Mouse (Mus musculus): ENCODE results near the gene Tfeb.

The Tfeb gene

GRCm38 (mm10) chr17:47792098-47792863 is 55.5 kb downstream of the Tfeb start:
- DNase-seq, result no peak

DNA sequence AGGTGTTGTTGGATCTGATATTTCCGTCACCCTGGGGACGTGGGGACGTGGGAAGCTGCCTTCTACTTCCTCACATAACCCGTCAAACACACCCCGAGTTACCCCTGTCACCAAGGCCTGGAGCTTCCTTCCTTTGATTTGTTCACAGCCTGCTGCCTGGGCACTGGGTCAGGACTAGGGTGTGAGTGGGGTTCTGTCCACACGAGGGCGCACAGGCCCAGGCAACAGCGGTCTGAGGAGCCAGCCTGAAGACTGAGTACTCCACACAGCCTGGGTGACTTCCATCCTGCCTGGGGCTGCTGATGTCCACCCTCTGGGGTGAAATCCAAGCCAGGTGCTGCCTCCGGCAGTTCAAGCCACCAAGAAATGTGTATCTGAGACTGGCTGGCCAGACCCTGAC is 56.5 kb downstream of the Tfeb start:
- DNase-seq, result peak; percentile 79

- DNase-seq, result no peak
Measured at GRCm38 (mm10) chr17:47795446-47795845, 58.6 kb downstream of the Tfeb start.

DNA sequence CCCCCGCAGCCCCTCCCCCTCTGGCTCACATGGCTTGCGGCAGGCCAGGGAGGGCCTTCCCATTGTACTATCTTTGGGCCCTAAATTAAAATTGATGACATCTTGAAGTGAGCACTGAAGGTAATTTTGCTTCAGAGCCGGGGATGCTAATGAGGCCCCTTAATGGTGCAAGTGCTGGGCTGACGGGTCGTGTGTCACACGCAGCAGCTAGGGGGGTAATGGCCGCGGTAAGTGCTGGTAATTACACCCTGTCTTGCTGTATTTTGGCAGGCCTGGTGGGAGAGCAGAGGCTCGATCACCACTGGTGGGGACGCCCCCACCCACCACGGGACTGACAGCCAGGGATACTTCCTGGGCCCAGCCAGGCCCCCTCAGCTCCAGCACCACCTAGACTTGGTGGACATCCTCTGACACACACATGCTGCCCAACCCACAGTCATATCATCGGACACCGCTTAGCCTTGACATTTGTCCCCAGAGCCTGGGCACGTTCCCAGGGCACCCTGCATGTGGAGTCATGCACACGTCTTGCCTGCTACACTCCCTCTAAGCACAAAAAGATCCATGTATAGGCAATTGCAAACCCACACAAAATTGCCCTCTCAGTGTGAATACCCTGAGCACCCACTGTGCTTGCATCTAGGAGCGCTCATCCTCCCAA is 59.5 kb downstream of the Tfeb start:
- no peak for DNase-seq

DNA sequence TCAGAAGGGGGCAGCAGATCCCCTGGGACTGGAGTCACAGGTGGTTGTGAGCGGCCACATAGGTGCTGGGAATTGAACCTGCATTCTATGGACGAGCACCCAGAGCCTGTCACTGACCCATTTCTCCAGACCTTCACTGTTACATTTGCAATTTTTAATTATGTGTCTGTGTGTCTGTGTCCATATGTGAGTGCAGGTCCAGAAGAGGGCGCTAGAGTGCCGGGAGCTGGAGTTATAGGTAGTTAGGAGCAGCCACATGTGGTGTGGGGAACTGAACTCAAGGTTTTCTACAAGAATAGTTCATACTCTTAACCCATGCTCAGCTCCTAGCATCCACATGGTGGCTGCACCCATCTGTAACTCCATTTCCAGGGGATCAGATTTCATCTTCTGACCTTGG is 60.1 kb downstream of the Tfeb start:
- DNase-seq, result no peak

- DNase-seq, result no peak
Measured at GRCm38 (mm10) chr17:47797383-47797782, 60.6 kb downstream of the Tfeb start.

DNA sequence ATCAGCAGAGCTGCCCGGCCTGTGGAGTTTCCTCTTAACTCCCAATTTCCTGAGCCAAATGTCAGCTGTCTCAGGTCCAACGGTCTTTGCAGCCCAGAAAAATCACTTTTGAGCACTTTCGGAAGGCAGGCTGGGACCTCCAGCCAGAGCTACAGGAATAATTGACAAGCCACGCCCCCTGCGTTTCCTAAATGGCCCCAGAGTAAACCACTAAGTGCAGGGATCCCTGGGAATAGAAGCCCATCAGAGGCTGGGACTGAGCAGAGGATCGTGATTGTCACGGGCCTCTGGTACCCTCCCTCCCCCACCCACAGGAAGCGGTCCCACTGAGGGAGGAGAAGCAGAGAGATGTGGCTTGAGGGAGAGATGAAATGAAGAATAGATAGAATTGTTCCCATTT is 66.0 kb downstream of the Tfeb start:
- no peak for DNase-seq

- DNase-seq, result no peak
Measured at GRCm38 (mm10) chr17:47803662-47804061, 66.8 kb downstream of the Tfeb start.

- no peak for DNase-seq
Measured at GRCm38 (mm10) chr17:47805047-47805835, 68.4 kb downstream of the Tfeb start.

DNA sequence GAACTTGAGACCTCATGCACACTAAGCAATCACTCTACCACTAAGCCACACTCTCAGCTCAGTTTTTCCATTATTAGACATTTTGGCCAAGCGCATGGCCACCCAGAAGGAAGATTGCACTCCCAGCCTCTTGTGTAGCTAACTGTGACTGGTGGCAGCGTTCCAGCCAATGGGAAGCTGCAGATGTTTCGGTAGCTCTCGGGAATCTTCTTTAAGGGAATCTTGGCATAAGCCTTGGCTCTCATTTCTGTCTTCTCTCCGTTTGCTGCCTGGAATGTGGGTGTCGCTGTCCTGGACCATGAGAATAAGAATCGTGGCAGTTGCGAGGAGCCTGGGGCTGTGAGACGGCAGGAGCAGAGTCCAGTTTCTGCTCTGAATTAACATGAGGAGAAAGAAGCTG is 69.4 kb downstream of the Tfeb start:
- no peak for DNase-seq

DNA sequence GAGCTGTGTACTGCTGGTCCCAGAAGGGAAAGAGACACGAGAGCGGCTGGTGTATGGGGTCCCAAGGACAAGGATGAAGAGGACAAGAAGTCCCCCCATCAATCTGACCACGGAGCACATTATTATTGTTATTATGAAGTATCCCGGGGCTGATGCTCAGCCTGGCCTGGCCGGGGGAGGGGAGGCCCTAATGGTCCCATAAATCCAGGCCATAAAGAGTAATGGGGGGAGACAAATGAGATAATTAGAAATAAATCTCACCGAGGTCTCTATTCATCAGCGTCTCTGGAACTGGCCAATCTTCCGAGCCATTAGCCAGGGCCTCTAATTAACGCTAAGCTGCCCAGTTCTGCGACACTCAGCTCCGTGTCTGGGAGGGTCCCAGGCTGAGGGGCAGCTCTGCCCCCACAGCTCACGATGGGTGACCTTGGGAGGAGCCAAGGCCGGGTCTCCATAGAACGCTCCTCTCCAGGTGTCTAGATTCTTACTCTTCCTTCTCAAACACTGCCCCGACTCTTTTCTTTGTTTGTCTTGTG is 74.5 kb downstream of the Tfeb start:
- DNase-seq, result no peak

GRCm38 (mm10) chr17:47812200-47812599 is 75.4 kb downstream of the Tfeb start:
- DNase-seq, result no peak

- DNase-seq, result no peak
Measured at GRCm38 (mm10) chr17:47813616-47814015, 76.8 kb downstream of the Tfeb start.

DNA sequence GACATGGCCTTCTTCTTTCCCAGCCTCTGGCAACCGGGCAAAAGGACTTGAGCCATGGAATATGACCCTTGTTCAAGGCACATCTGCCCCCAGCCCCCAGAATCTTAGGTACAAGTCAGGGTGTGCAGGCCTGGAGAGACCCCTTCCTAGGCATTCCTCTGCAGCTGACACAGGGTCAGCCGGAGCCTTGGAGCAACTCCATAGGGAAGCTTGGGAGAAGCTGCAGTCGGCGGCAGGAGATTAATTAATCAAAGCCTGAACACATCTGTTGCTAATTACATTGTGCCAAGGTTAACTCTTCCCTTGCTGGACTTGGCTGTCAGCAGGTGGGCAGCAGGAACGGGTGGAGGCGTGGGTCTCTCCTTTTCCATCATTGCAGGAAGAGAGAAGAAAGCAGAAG is 77.7 kb downstream of the Tfeb start:
- DNase-seq, result no peak

DNA sequence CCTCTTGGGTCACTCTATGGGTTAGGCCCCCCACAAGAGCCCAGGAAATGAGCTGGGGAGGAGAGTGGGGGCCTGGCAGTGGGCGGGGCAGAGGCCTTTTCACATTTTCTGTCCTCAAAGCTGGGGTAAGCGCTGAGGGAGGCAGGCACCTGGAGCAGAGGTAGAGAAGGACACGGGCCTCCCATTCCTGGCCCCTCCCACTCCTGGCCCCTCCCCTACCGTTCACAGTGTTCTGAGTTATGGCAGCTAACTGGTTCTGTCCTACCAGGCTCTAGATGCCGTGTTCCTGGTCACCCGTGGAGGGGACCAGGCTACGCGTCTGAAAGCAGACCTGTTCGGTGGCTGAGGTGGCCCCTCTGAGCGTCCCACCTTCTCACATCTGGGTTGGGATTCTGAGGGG is 78.6 kb downstream of the Tfeb start:
- DNase-seq, result no peak

GRCm38 (mm10) chr17:47818038-47818725 is 81.4 kb downstream of the Tfeb start:
- DNase-seq, result no peak

- no peak for DNase-seq
Measured at GRCm38 (mm10) chr17:47821339-47821738, 84.5 kb downstream of the Tfeb start.

DNA sequence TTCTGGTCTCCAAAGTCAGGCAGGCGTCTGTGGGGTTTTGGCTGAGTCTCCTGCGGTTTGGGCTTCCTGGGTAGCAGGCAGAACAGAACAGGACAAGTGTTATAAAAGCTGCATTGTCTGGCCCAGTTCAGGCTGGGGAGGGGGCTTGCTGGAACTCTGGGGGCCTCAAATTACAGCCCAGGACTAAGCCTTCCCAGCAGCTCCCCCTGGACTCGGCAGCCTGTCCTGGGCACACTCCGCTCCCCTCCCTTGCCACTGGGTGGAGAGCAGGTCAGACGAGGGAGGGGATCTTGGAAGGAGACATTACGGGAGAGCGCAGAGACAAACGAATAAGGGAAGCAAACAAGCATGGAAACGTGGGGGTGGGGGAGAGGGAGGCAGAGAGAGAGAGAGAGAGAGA is 94.3 kb downstream of the Tfeb start:
- no peak for DNase-seq

GRCm38 (mm10) chr17:47831772-47832171 is 94.9 kb downstream of the Tfeb start:
- no peak for DNase-seq

GRCm38 (mm10) chr17:47832501-47833028 is 95.7 kb downstream of the Tfeb start:
- DNase-seq, result no peak

DNA sequence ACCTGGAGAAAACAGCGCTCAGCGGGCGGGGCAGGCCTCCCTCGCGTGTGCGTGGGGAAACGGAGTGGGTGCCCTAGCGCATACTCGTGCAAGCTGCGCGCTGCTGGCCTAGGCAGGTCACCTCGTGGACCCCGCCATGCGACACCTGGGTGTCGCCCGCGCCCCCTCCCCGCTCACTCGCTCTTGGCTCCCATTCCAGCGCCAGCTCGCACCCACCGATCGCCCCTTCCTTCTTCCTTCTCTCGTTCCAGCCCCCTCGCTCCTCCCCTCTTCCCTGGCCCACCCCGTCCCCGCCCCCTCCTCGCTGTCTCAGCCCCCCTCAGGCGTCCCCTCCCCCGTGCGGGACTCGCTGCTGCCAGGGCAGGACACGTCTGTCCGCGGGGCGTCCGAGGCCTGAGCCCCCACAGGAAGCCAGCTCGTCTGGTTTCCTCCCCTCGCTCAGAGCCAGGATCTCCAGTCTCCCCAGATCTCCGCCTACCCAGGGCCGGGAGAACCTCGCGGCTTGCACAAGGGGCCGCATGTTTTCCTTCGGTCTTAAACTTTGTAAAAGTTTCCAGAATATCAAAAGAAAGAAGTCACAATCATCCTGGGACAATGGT is 96.3 kb downstream of the Tfeb start:
- DNase-seq, result no peak

Data from cerebellum, adult 11 months (tissue).